Mouse (Mus musculus) midbrain, embryonic 13.5 days (tissue): ENCODE data around the gene B4galt7. TPM values are rescaled to one million over a fixed set of nuclear protein-coding genes. Genes with fewer than 3 reads are reported as not detected.
"Not testable (repeated sequence)": the region's sequence is repeated elsewhere in the genome, so short reads cannot be mapped to it uniquely, and the experiment has no call there.

Experiments
- ATAC-seq: fragments of 200-750 bp; cut with Nextera tagmentation; 2 replicates; pipeline ENCODE4 v1.8.0; 2017; ENCODE audit warnings: mild to moderate bottlenecking, moderate TSS enrichment, moderate library complexity
- H3K27ac ChIP-seq: fragments of 300-500 bp; sonication (generic); 2 replicates; pipeline ENCODE4 v1.5.1; 2015; ENCODE audit warnings: inconsistent platforms, mild to moderate bottlenecking, moderate library complexity
- H3K27me3 ChIP-seq: fragments of 300-500 bp; sonication (generic); 2 replicates; pipeline ENCODE4 v1.6.1; 2015; ENCODE audit warnings: mild to moderate bottlenecking, inconsistent platforms
- H3K36me3 ChIP-seq: fragments of 300-500 bp; sonication (generic); 2 replicates; pipeline ENCODE4 v1.6.1; 2015; ENCODE audit warnings: mild to moderate bottlenecking, inconsistent platforms
- H3K4me1 ChIP-seq: fragments of 300-500 bp; sonication (generic); replicated peaks from 2 replicates; pipeline ENCODE4 v1.6.1; 2015; ENCODE audit warnings: inconsistent platforms
- H3K4me2 ChIP-seq: fragments of 300-500 bp; sonication (generic); replicated peaks from 2 replicates; pipeline ENCODE4 v1.6.1; 2015; ENCODE audit warnings: moderate library complexity, mild to moderate bottlenecking, inconsistent platforms
- H3K4me3 ChIP-seq: fragments of 300-500 bp; sonication (generic); replicated peaks from 2 replicates; pipeline ENCODE4 v1.5.1; 2015; ENCODE audit warnings: mild to moderate bottlenecking, inconsistent platforms
- H3K9ac ChIP-seq: fragments of 300-500 bp; sonication (generic); replicated peaks from 2 replicates; pipeline ENCODE4 v1.6.1; 2015; ENCODE audit warnings: mild to moderate bottlenecking, inconsistent platforms
- H3K9me3 ChIP-seq: fragments of 300-500 bp; sonication (generic); 2 replicates; pipeline ENCODE4 v1.6.1; 2016; ENCODE audit warnings: mild to moderate bottlenecking, inconsistent platforms
- WGBS: fragments of 180-500 bp; shearing (Covaris S2); methylation state at CpG from one replicate; pipeline ENCODE4 v1.1.7; 2015; 5-methylcytosine and 5-hydroxymethylcytosine counted together
- polyA plus RNA-seq: library from polyadenylated mRNA; unstranded; fragments of >200 nt; fragmentation: Nextera tagmentation; extraction: Ambion mirVana; gene quantifications from 2 replicates; pipeline ENCODE4 v1.2.1, GENCODE M21; 2015

Gene B4galt7
- polyA plus RNA-seq, 1 experiment from 2014 or later: 45.5 TPM

GRCm38 (mm10) chr13:55571977-55572376, 27.7 kb upstream of the B4galt7 start:
- Histone ChIP-seq H3K4me3 (peak overlapping the region; percentile 85), H3K4me1 (peaks cover 38% of the 10 kb centered on the region), H3K27ac (no peak overlapping the region), H3K36me3 (peaks cover 9% of the 10 kb centered on the region; the same call in 1 of the 2 replicates), H3K9ac (no peak overlapping the region), H3K4me2 (peak overlapping the region; percentile 24), H3K9me3 (no peaks in the 10 kb centered on the region), H3K27me3 (no peaks in the 10 kb centered on the region)
- 82% methylated on average over 2 of the region's 2 CpGs for WGBS
- no peak for ATAC-seq

GRCm38 (mm10) chr13:55573432-55573831, 26.3 kb upstream of the B4galt7 start, which contains the start of gene Tmed9:
TSS of gene Tmed9 (plus strand) at chr13:55573732.
- WGBS: 95% methylated on average over 2 of the region's 2 CpGs
- no peak within 1 kb of the TSS for H3K27ac ChIP-seq
- 0 out of 2 replicates have a peak, but pooled peaks cover 1% of the 10 kb centered on the region for H3K36me3 ChIP-seq
- H3K9me3 ChIP-seq: 0 out of 2 replicates have a peak, but pooled peaks cover under 1% of the 10 kb centered on the region
- peaks cover 25% of the 10 kb centered on the region for H3K4me1 ChIP-seq
- ATAC-seq: no peak
- no peak within 1 kb of the TSS for H3K4me2 ChIP-seq
- no peak within 1 kb of the TSS for H3K9ac ChIP-seq
- H3K27me3 ChIP-seq: no peaks in the 10 kb centered on the region
- H3K4me3 ChIP-seq: no peak within 1 kb of the TSS

DNA sequence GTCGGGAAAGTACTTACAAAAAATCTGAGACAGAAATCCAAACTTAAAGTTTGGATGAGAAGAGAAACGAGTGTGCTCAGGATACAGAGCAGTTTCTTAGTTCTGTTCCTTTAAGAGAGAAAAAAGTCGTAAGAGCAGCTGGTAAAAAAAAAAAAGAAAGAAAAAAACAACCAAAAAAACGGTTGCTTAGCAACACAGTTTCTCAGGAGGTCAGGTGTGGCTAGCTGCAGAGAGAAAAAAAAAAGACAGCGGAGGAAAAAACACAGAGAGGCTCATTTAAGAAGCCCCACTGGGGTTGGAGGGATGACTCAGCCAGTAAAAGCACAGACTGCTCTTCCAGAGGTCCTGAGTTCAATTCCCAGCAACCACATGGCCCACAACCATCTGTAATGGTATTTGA, 25.4 kb upstream of the B4galt7 start:
- WGBS: 74% methylated on average over 5 of the region's 5 CpGs
- Histone ChIP-seq H3K9me3 (0 out of 2 replicates have a peak, but pooled peaks cover 3% of the 10 kb centered on the region), H3K4me1 (peaks cover 16% of the 10 kb centered on the region), H3K4me3 (no peak overlapping the region), H3K27ac (no peak overlapping the region), H3K27me3 (no peaks in the 10 kb centered on the region), H3K9ac (no peak overlapping the region), H3K4me2 (no peak overlapping the region), H3K36me3 (no peaks in the 10 kb centered on the region)
- no peak for ATAC-seq

- no peak overlapping the region for H3K9ac ChIP-seq
- H3K36me3 ChIP-seq: no peaks in the 10 kb centered on the region
- peaks cover 10% of the 10 kb centered on the region for H3K4me1 ChIP-seq
- WGBS: 74% methylated on average over 5 of the region's 5 CpGs
- no peak for ATAC-seq
- H3K4me3 ChIP-seq: no peak overlapping the region
- H3K27ac ChIP-seq: no peak overlapping the region
- 0 out of 2 replicates have a peak, but pooled peaks cover 3% of the 10 kb centered on the region for H3K9me3 ChIP-seq
- H3K27me3 ChIP-seq: no peaks in the 10 kb centered on the region
- H3K4me2 ChIP-seq: no peak overlapping the region
Measured at GRCm38 (mm10) chr13:55575932-55576331, 23.8 kb upstream of the B4galt7 start.

- not testable (repeated sequence) for H3K36me3 ChIP-seq, H3K9me3 ChIP-seq, ATAC-seq, H3K9ac ChIP-seq, H3K4me3 ChIP-seq, H3K4me1 ChIP-seq, H3K4me2 ChIP-seq, H3K27ac ChIP-seq, H3K27me3 ChIP-seq
- 91% methylated on average over 7 of the region's 7 CpGs for WGBS
Measured at GRCm38 (mm10) chr13:55576872-55577271, 22.8 kb upstream of the B4galt7 start.

DNA sequence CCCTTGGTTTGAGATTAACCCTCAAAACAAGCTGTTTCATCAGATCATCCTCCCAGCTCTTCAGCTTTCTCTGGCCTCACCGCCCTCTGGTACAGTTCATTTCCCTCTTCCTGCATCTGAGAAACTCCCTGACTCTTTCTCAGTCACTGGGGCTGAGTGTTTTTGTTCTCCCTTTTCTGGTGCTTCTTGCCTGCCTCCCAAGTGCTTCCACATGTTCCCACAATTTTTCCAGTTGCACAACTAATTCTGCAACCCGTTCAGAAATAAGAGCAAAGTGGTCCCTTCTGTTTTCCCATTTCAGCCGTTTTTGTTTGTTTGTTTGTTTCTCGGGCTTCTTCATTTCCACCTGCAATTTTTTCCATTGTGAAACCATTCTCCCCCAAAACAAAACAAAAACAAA, 21.6 kb upstream of the B4galt7 start:
- Histone ChIP-seq H3K36me3 (no peaks in the 10 kb centered on the region), H3K27me3 (no peaks in the 10 kb centered on the region), H3K4me3 (no peak overlapping the region), H3K9ac (no peak overlapping the region), H3K4me2 (no peak overlapping the region), H3K27ac (no peak overlapping the region), H3K9me3 (0 out of 2 replicates have a peak, but pooled peaks cover 3% of the 10 kb centered on the region), H3K4me1 (no peaks in the 10 kb centered on the region)
- no peak for ATAC-seq
- 87% methylated on average over 4 of the region's 4 CpGs for WGBS

DNA sequence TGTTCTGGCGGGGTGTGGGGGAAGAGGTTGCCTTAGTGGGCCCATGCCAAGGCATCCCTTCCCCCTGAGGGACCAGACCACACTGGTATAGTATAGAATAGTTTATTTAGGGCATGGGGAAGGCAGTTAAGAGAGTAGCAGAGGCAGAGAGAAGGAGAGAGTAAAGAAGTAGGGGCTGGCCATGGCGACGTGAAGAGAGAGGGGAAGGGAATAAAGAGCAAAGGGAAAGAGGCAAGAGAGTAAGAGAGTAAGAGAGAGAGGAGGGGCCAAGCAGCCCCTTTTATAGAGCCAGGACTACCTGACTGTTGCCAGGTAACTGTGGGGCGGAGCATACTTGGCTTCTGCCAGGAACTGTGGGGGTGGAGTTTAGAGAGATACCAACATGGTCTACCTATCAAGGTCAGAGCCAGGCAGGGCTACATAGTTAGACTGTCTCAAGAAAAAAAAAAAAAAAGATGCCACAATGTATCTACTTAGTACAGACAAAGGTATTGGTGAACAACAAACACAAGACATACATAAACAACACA, 7.7 kb upstream of the B4galt7 start:
- H3K27ac ChIP-seq: no peak overlapping the region
- H3K27me3 ChIP-seq: peaks cover 11% of the 10 kb centered on the region; the same call in 1 of the 2 replicates
- no peaks in the 10 kb centered on the region for H3K9me3 ChIP-seq
- no peak for ATAC-seq
- H3K36me3 ChIP-seq: peaks cover 26% of the 10 kb centered on the region
- WGBS: 72% methylated on average over 4 of the region's 4 CpGs
- no peak overlapping the region for H3K4me3 ChIP-seq
- H3K9ac ChIP-seq: no peak overlapping the region
- peaks cover 13% of the 10 kb centered on the region for H3K4me1 ChIP-seq
- H3K4me2 ChIP-seq: no peak overlapping the region

DNA sequence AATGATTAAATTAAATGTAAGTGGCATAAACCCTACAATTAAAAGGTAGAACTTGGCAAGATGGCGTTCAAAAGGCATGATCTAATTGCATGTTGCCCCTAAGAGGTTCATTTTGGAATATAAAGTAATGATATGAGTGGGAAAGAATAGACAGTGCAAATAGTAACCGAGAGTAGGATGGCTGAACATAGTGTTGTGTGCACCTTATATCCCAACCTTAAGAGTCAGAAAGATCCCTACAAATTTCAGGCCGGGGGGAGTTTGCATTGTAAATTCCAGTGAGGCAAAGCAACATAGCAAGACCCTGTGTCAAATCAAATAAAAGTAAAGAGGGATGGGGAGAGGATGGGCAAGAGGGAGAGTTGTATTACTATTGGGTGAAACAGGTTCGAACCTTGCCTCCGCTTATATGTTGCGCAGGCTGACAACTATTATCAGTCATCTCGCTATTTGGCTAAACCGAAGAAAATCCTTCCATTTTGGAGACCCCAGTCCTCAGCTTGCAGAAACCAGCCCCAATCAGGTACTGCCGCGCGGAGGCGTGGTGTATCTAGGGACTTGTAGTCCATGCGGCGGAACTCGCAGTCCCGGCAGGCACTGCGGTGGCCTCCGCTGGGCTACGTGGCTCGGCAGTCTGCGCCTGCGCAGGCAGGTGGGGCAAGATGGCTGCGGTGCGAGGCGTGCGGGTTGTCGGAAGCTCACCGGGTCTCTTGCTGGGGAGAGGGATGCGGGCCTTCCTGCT, 7.0 kb upstream of the B4galt7 start:
- Histone ChIP-seq H3K9ac (peak overlapping the region; percentile 84), H3K9me3 (no peaks in the 10 kb centered on the region), H3K4me3 (peak overlapping the region; percentile 86), H3K4me2 (peak overlapping the region; percentile 70), H3K4me1 (peaks cover 13% of the 10 kb centered on the region), H3K36me3 (peaks cover 32% of the 10 kb centered on the region), H3K27me3 (peaks cover 11% of the 10 kb centered on the region; the same call in 1 of the 2 replicates), H3K27ac (peak overlapping the region; percentile 80)
- 5% methylated on average over 29 of the region's 29 CpGs for WGBS
- ATAC-seq: peak; percentile 99

DNA sequence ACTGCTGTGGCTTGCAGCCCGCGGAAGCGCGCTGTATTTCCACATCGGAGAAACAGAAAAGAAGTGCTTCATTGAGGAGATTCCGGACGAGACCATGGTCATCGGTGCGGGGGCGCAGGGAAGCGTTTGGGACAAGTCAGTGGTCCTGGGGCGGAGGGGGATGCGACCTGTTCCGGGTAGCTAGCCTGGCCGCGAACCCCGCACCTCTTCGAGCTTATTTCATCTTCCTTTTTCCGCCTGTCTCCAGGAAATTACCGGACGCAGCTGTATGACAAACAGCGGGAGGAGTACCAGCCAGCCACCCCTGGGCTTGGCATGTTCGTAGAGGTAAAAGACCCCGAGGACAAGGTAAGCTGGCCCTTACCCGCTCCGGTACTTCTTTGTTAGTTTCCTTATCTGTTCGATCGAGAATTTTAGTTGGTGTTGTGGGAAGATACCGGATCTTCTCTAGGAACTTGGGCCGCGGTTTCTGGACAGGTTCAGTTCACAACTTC, 6.4 kb upstream of the B4galt7 start:
- Histone ChIP-seq H3K27ac (peak overlapping the region; percentile 67), H3K27me3 (peaks cover 11% of the 10 kb centered on the region; the same call in 1 of the 2 replicates), H3K9ac (peak overlapping the region; percentile 84), H3K4me3 (peak overlapping the region; percentile 86), H3K9me3 (no peaks in the 10 kb centered on the region), H3K36me3 (peaks cover 38% of the 10 kb centered on the region), H3K4me1 (peaks cover 13% of the 10 kb centered on the region), H3K4me2 (peak overlapping the region; percentile 70)
- WGBS: under 1% methylated on average over 31 of the region's 31 CpGs
- peak; percentile 78; the same call in 1 of the 2 replicates for ATAC-seq

- peaks cover 41% of the 10 kb centered on the region for H3K36me3 ChIP-seq
- H3K9ac ChIP-seq: no peak overlapping the region
- WGBS: 92% methylated on average over 12 of the region's 12 CpGs
- H3K9me3 ChIP-seq: no peaks in the 10 kb centered on the region
- H3K4me3 ChIP-seq: no peak overlapping the region
- peaks cover 22% of the 10 kb centered on the region for H3K4me1 ChIP-seq
- H3K4me2 ChIP-seq: no peak overlapping the region
- peaks cover 9% of the 10 kb centered on the region; the same call in 1 of the 2 replicates for H3K27me3 ChIP-seq
- H3K27ac ChIP-seq: no peak overlapping the region
- no peak for ATAC-seq
Measured at GRCm38 (mm10) chr13:55595375-55595774, 4.3 kb upstream of the B4galt7 start.

GRCm38 (mm10) chr13:55596802-55597201, 2.9 kb upstream of the B4galt7 start:
- H3K9ac ChIP-seq: no peak overlapping the region
- H3K4me2 ChIP-seq: no peak overlapping the region
- 98% methylated on average over 12 of the region's 12 CpGs for WGBS
- peaks cover under 1% of the 10 kb centered on the region; the same call in 1 of the 2 replicates for H3K27me3 ChIP-seq
- no peak overlapping the region for H3K4me3 ChIP-seq
- no peak for ATAC-seq
- H3K4me1 ChIP-seq: peaks cover 33% of the 10 kb centered on the region
- H3K36me3 ChIP-seq: peaks cover 41% of the 10 kb centered on the region
- H3K9me3 ChIP-seq: no peaks in the 10 kb centered on the region
- H3K27ac ChIP-seq: no peak overlapping the region

GRCm38 (mm10) chr13:55600657-55601056, 961 bp downstream of the B4galt7 start:
- peak overlapping the region; percentile 81 for H3K27ac ChIP-seq
- ATAC-seq: no peak
- H3K9me3 ChIP-seq: no peaks in the 10 kb centered on the region
- peak overlapping the region; percentile 80 for H3K4me2 ChIP-seq
- peak overlapping the region; percentile 90 for H3K9ac ChIP-seq
- peak overlapping the region; percentile 93 for H3K4me3 ChIP-seq
- peaks cover 49% of the 10 kb centered on the region for H3K36me3 ChIP-seq
- peaks cover 27% of the 10 kb centered on the region for H3K4me1 ChIP-seq
- H3K27me3 ChIP-seq: no peaks in the 10 kb centered on the region
- 23% methylated on average over 9 of the region's 9 CpGs for WGBS
